Mouse (Mus musculus): Measurements from ENCODE around the gene Siglec1.
"Not testable (repeated sequence)": the region's sequence is repeated elsewhere in the genome, so short reads cannot be mapped to it uniquely, and the experiment has no call there.

The Siglec1 gene

GRCm38 (mm10) chr2:131052043-131052442 is 34.5 kb downstream of the Siglec1 start:
- DNase-seq, result no peak

DNA sequence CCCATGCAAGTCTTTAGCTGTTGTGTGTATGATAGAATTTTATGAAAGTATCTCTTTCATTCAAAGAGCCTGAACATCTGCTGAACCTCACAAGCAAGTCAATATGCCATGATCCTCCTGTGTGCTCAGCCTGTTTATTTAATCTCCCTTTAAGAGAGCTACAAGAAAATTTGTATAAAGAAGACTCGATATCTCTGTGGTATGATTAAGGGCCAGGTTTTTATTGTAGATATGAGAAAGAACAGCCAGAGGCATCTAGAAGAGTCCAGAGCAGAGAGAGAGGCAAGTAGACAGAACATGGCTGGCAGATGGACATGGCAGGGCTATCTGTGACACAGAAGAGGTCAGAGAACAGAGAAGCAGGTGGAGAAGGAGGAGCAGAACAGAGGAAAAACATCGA is 40.5 kb downstream of the Siglec1 start:
- no peak for DNase-seq

- DNase-seq, result no peak
These were observed 41.4 kb downstream of the Siglec1 start for GRCm38 (mm10) chr2:131044989-131045720.

GRCm38 (mm10) chr2:131044354-131044852 is 42.2 kb downstream of the Siglec1 start:
- no peak for DNase-seq

- DNase-seq, result no peak
These were observed 43.6 kb downstream of the Siglec1 start, which contains the start of gene Gfra4 for GRCm38 (mm10) chr2:131042988-131043387. Gfra4 (minus strand) TSS chr2:131043088.

GRCm38 (mm10) chr2:131040854-131041825 is 45.4 kb downstream of the Siglec1 start:
- DNase-seq, result no peak

DNA sequence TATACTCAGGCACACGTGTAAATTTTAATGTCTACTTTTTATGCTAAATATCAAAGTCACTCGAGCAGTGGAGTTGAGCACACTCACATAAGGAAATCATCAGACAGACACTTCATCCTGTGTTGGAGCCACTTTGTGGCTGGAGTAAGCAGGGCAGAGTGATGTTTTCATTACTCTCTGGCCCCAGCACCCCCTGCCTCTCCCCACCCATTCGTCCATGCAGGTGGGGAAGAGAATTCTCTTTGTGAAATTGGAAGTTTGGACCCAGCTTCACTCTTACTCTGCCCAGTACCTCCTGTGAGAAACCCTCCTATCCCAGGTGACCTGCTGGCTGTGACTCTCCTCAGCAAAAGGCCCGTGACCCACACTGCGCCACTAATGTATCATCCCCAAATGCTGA is 47.9 kb downstream of the Siglec1 start:
- DNase-seq, result no peak

DNA sequence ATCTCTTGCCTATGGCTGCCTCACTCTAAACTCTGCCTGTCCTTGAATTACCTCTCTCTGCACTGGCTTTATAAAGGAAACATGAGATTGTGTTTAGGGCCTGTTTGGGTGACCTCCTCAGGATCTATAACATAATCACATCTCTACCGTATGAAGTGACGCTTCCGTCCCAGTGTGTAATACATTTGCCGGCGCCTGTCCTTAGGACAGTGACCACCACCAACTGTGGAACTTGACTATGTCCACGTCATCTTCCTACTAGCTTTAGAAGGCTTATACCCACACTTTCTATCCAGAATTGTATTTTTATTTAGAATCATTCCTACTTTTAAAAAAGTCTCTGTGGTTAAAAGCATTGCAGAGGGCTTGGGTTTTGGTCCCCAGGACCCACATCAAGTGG is 48.4 kb downstream of the Siglec1 start:
- no peak for DNase-seq

DNA sequence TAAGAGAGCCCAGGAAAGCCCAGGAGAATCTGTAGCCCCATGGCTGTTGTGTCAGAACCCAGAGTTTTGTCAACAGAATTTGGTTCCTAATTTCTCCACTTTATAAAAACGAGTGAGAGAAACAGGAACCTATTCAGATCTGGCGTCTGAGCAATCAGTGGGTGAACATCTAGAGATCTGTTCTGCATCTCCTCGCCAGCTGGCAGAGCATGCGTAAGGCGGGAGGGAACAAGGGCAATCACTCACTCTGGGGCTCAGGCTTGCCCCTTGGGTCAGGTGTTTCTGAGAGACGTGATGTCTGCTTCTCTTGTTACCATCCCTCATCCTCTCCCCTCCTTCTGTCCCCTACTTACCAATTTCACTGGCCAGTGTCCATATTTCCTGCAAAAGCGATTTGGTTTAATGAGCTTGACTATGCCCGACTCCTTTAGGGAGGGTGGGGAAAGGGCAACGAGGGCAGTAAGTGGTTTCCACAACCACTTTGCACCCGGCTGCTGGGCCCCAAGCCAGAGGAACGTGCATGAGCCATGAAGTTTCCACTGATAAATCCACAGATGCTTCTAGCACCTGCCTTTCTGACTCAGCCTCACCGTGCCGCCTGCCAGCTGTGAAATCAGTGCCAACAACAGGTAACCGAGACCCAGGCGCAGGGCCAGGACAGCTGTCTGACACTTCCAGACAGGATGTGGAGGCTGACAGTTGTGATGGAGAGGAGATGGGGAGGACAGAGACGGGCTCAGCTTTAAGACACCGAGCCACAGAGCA is 49.2 kb downstream of the Siglec1 start:
- DNase-seq, result peak; percentile 41

DNA sequence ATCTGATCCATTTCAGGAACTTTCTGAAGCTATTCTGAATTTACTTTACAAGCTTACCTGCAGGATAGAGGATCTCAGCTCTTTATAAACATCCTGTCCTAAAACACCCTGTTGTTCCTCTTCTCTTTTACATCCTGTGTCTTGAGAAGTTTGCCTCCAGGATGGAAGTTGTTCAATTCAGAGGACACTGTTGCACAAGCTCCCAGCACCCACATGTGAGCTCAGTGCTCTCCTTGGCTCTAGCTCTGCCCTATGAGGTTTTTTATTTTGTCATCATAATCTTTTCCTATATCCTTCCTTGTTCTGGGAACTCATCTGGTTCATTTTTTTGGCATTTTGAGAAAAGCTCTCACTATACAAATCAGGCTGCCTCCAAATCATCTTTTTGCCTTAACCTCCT is 49.8 kb downstream of the Siglec1 start:
- DNase-seq, result no peak

DNA sequence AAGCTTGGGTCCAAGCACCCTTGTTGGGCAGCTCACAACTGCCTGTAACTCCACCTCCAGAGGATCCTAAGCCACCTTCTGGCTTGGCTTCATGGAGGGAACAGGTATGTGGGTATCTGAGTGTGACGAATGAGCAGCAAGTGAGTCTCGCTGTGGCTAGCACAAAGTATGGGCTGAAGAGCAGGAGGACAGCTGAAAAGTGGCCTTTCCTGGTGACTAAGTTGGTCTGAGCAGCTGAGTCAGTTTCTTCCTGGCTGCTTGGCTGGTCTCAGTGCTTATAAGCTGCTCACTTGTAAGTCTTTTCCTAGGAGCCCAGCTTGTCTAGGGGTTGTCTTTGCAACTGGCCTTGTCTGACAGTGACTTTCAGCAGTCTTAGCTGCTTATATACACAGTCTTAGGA is 50.2 kb downstream of the Siglec1 start:
- no peak for DNase-seq

GRCm38 (mm10) chr2:131031406-131031805 is 55.2 kb downstream of the Siglec1 start:
- not testable (repeated sequence) for DNase-seq

GRCm38 (mm10) chr2:131030998-131031397 is 55.6 kb downstream of the Siglec1 start:
- DNase-seq, result no peak

- no peak for DNase-seq
These were observed 56.0 kb downstream of the Siglec1 start for GRCm38 (mm10) chr2:131030561-131030960.

GRCm38 (mm10) chr2:131029065-131029935 is 57.3 kb downstream of the Siglec1 start:
- DNase-seq, result peak; percentile 12

- DNase-seq, result no peak
These were observed 59.6 kb downstream of the Siglec1 start for GRCm38 (mm10) chr2:131026941-131027340.

- DNase-seq, result no peak
These were observed 61.3 kb downstream of the Siglec1 start for GRCm38 (mm10) chr2:131025230-131025629.

Data from kidney, adult 11 months (tissue).